Mouse (Mus musculus): ENCODE results near the gene Fnip2. TPM values are rescaled to one million over a fixed set of nuclear protein-coding genes. Genes with fewer than 3 reads are reported as not detected.

Fnip2 gene
- polyA plus RNA-seq, 1 experiment from 2014 or later = 5.8 TPM

GRCm38 (mm10) chr3:79443850-79444249 lies 123.7 kb downstream of the Fnip2 start:
- Histone ChIP-seq H3K9me3 (0 out of 2 replicates have a peak, but pooled peaks cover 2% of the 10 kb centered on the region), H3K36me3 (no peaks in the 10 kb centered on the region), H3K27ac (no peak overlapping the region), H3K4me3 (no peak overlapping the region), H3K27me3 (ENCODE audit: insufficient read depth, poor library complexity, severe bottlenecking) (no peaks in the 10 kb centered on the region), H3K4me1 (replicated peaks) (0 out of 2 replicates have a peak, but pooled peaks cover 4% of the 10 kb centered on the region)
- DNase-seq (ENCODE audit: low spot score) = no peak
- WGBS = 74% methylated on average over 4 of the region's 4 CpGs

- Histone ChIP-seq H3K27me3 (ENCODE audit: insufficient read depth, poor library complexity, severe bottlenecking) (no peaks in the 10 kb centered on the region), H3K27ac (no peak overlapping the region), H3K4me3 (no peak overlapping the region), H3K36me3 (no peaks in the 10 kb centered on the region), H3K9me3 (0 out of 2 replicates have a peak, but pooled peaks cover 2% of the 10 kb centered on the region), H3K4me1 (replicated peaks) (0 out of 2 replicates have a peak, but pooled peaks cover 4% of the 10 kb centered on the region)
- 83% methylated on average over 12 of the region's 12 CpGs for WGBS
- no peak for DNase-seq (ENCODE audit: low spot score)
Measured at GRCm38 (mm10) chr3:79440976-79441491, 126.6 kb downstream of the Fnip2 start.

GRCm38 (mm10) chr3:79438276-79438675 lies 129.3 kb downstream of the Fnip2 start:
- H3K36me3 ChIP-seq = no peaks in the 10 kb centered on the region
- 96% methylated on average over 3 of the region's 3 CpGs for WGBS
- DNase-seq (ENCODE audit: low spot score) = no peak
- H3K4me3 ChIP-seq = no peak overlapping the region
- H3K27ac ChIP-seq = no peak overlapping the region
- 0 out of 2 replicates have a peak, but pooled peaks cover 4% of the 10 kb centered on the region for H3K4me1 ChIP-seq (replicated peaks)
- no peaks in the 10 kb centered on the region for H3K27me3 ChIP-seq (ENCODE audit: insufficient read depth, poor library complexity, severe bottlenecking)
- 0 out of 2 replicates have a peak, but pooled peaks cover 2% of the 10 kb centered on the region for H3K9me3 ChIP-seq

DNA sequence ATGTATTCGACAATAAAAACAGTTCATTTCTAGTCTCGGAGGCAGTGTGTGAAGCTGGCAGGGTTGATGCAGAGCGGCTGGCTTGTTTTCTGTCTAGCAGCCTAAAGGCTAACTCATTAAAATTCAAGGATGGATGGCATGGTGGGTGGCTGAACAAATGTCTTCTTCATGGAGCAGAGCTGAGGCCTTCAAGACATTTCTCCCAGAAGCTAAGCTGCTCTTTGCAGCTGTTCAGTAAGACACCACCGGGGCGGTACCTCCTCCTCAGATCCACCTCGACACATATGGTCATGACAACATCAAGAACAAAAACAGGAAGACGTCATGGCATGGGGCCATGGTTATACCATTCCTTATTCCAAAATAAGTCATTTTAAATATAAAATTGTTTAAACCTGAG lies 131.4 kb downstream of the Fnip2 start:
- H3K27ac ChIP-seq = no peak overlapping the region

GRCm38 (mm10) chr3:79434985-79435384 lies 132.6 kb downstream of the Fnip2 start:
- Histone ChIP-seq H3K27ac (no peak overlapping the region), H3K36me3 (no peaks in the 10 kb centered on the region), H3K27me3 (ENCODE audit: insufficient read depth, poor library complexity, severe bottlenecking) (no peaks in the 10 kb centered on the region), H3K9me3 (no peaks in the 10 kb centered on the region), H3K4me3 (no peak overlapping the region), H3K4me1 (replicated peaks) (no peaks in the 10 kb centered on the region)
- WGBS = 45% methylated on average over 5 of the region's 5 CpGs
- no peak for DNase-seq (ENCODE audit: low spot score)

More for the DNA sequence above, 131.4 kb downstream of the Fnip2 start:
- WGBS = 90% methylated on average over 7 of the region's 7 CpGs
- Histone ChIP-seq H3K9me3 (no peaks in the 10 kb centered on the region), H3K36me3 (no peaks in the 10 kb centered on the region), H3K4me3 (no peak overlapping the region), H3K27me3 (ENCODE audit: insufficient read depth, poor library complexity, severe bottlenecking) (no peaks in the 10 kb centered on the region), H3K4me1 (replicated peaks) (0 out of 2 replicates have a peak, but pooled peaks cover 4% of the 10 kb centered on the region)
- no peak for DNase-seq (ENCODE audit: low spot score)

GRCm38 (mm10) chr3:79434436-79434835 lies 133.2 kb downstream of the Fnip2 start:
- H3K27me3 ChIP-seq (ENCODE audit: insufficient read depth, poor library complexity, severe bottlenecking) = no peaks in the 10 kb centered on the region
- H3K4me1 ChIP-seq (replicated peaks) = no peaks in the 10 kb centered on the region
- 81% methylated on average over 9 of the region's 9 CpGs for WGBS
- no peak overlapping the region for H3K27ac ChIP-seq
- no peaks in the 10 kb centered on the region for H3K36me3 ChIP-seq
- no peak overlapping the region for H3K4me3 ChIP-seq
- DNase-seq (ENCODE audit: low spot score) = no peak
- H3K9me3 ChIP-seq = no peaks in the 10 kb centered on the region

DNA sequence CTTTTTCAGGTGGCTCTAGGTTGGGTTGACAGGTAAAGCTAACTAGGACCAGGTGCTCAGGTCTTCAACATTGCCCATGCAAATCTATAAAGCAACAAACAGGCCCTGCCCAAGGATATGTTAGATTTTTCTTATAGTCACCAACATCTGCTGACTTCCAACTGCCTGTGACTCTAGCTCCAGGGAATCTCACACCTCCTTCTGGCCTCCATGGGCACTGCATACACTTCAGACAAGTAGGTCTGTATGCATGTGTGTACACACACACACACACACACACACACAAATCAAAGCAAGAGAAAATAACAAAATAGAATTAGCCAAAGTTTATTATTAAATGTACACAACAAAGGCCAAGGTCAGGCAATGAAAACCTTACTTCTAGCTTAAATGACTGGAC lies 134.0 kb downstream of the Fnip2 start:
- no peaks in the 10 kb centered on the region for H3K4me1 ChIP-seq (replicated peaks)
- no peaks in the 10 kb centered on the region for H3K27me3 ChIP-seq (ENCODE audit: insufficient read depth, poor library complexity, severe bottlenecking)
- no peak overlapping the region for H3K27ac ChIP-seq
- H3K36me3 ChIP-seq = no peaks in the 10 kb centered on the region
- no peak for DNase-seq (ENCODE audit: low spot score)
- no peak overlapping the region for H3K4me3 ChIP-seq
- H3K9me3 ChIP-seq = no peaks in the 10 kb centered on the region

DNA sequence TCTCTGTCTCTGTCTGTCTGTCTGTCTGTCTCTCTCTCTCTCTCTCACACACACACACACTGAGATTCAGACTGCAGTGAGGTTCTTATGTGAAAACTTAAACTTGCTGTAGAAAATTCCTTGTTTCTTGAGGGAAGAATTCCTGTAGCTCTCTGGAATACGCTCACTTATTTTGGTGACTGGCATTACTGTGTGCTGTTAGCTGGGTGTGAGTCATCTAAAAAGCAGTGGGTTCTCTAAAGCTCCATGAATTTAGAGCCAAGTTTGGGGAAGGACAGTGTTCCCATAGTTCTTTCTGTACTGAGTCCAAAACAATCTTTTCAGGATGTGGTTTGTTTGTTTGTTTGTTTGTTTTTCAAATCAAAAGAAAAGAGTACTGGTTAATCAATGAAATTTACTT lies 142.2 kb downstream of the Fnip2 start:
- H3K9me3 ChIP-seq = no peaks in the 10 kb centered on the region
- no peak overlapping the region for H3K27ac ChIP-seq
- no peaks in the 10 kb centered on the region for H3K27me3 ChIP-seq (ENCODE audit: insufficient read depth, poor library complexity, severe bottlenecking)
- no peaks in the 10 kb centered on the region for H3K4me1 ChIP-seq (replicated peaks)
- H3K4me3 ChIP-seq = no peak overlapping the region
- WGBS = 89% methylated on average over 1 of the region's 1 CpGs
- no peaks in the 10 kb centered on the region for H3K36me3 ChIP-seq
- no peak for DNase-seq (ENCODE audit: low spot score)

GRCm38 (mm10) chr3:79418921-79419320 lies 148.7 kb downstream of the Fnip2 start:
- 90% methylated on average over 14 of the region's 14 CpGs for WGBS
- no peak for DNase-seq (ENCODE audit: low spot score)
- Histone ChIP-seq H3K27ac (peak overlapping the region; percentile 31; the same call in 1 of the 2 replicates), H3K27me3 (ENCODE audit: insufficient read depth, poor library complexity, severe bottlenecking) (no peaks in the 10 kb centered on the region), H3K4me3 (no peak overlapping the region), H3K36me3 (no peaks in the 10 kb centered on the region), H3K9me3 (no peaks in the 10 kb centered on the region), H3K4me1 (replicated peaks) (peaks cover 29% of the 10 kb centered on the region)

GRCm38 (mm10) chr3:79416944-79417680 lies 150.5 kb downstream of the Fnip2 start:
- DNase-seq (ENCODE audit: low spot score) = peak; percentile 27
- Histone ChIP-seq H3K27me3 (ENCODE audit: insufficient read depth, poor library complexity, severe bottlenecking) (no peaks in the 10 kb centered on the region), H3K4me1 (replicated peaks) (peaks cover 29% of the 10 kb centered on the region), H3K9me3 (no peaks in the 10 kb centered on the region), H3K4me3 (peak overlapping the region; percentile 14), H3K36me3 (no peaks in the 10 kb centered on the region), H3K27ac (peak overlapping the region; percentile 82)
- WGBS = 37% methylated on average over 4 of the region's 4 CpGs

DNA sequence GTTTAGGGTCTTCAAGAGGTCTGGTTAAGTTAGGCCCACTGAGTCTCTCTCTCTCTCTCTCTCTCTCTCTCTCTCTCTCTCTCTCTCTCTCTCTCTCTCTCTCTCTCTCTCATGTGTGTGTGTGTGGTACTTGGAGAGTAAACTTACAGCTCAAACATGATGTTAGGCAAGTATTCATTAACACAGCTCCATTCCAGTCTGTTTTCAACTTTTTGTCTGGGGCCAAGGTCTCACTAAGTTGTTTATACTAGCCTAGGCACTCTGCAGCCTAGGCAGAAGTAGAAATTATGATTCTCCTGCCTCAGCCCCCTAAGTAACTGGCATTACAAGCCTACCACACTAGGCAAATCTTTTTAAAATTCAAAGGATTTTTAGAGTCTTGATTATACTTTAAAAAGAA lies 151.7 kb downstream of the Fnip2 start:
- no peaks in the 10 kb centered on the region for H3K9me3 ChIP-seq
- no peak overlapping the region for H3K4me3 ChIP-seq
- no peak for DNase-seq (ENCODE audit: low spot score)
- peak overlapping the region; percentile 82 for H3K27ac ChIP-seq
- peaks cover 31% of the 10 kb centered on the region for H3K4me1 ChIP-seq (replicated peaks)
- H3K36me3 ChIP-seq = no peaks in the 10 kb centered on the region
- H3K27me3 ChIP-seq (ENCODE audit: insufficient read depth, poor library complexity, severe bottlenecking) = no peaks in the 10 kb centered on the region

GRCm38 (mm10) chr3:79415081-79415480 lies 152.5 kb downstream of the Fnip2 start:
- Histone ChIP-seq H3K27ac (peak overlapping the region; percentile 29; the same call in 1 of the 2 replicates), H3K36me3 (no peaks in the 10 kb centered on the region), H3K27me3 (ENCODE audit: insufficient read depth, poor library complexity, severe bottlenecking) (no peaks in the 10 kb centered on the region), H3K4me1 (replicated peaks) (peaks cover 40% of the 10 kb centered on the region), H3K4me3 (no peak overlapping the region), H3K9me3 (no peaks in the 10 kb centered on the region)
- no peak for DNase-seq (ENCODE audit: low spot score)
- 85% methylated on average over 5 of the region's 5 CpGs for WGBS

- Histone ChIP-seq H3K4me1 (replicated peaks) (peaks cover 50% of the 10 kb centered on the region), H3K36me3 (no peaks in the 10 kb centered on the region), H3K27ac (0 out of 2 replicates have a peak overlapping the region, but pooled peaks have one; percentile 12), H3K4me3 (no peak overlapping the region), H3K9me3 (no peaks in the 10 kb centered on the region), H3K27me3 (ENCODE audit: insufficient read depth, poor library complexity, severe bottlenecking) (no peaks in the 10 kb centered on the region)
- DNase-seq (ENCODE audit: low spot score) = no peak
- WGBS = 91% methylated on average over 1 of the region's 1 CpGs
Measured at GRCm38 (mm10) chr3:79413492-79413891, 154.1 kb downstream of the Fnip2 start.
